Mouse (Mus musculus) heart, postnatal 0 days (tissue): Measurements from ENCODE around the gene Cldn9.

Source experiments
- CTCF ChIP-seq: IDR thresholded peaks from 2 replicates; pipeline ENCODE4 v1.5.1; 2016; ENCODE audit warnings: antibody characterized with exemption, control low read depth, low read depth
- EP300 ChIP-seq: IDR thresholded peaks from 2 replicates; pipeline ENCODE4 v1.6.1; 2016; ENCODE audit warnings: antibody characterized with exemption, low read depth

GRCm38 (mm10) chr17:23679127-23679835 is 4.5 kb downstream of the Cldn9 start, which contains the start of gene Cldn6:
- TF ChIP-seq CTCF: no peak
- TF ChIP-seq EP300: no peak
